Mouse (Mus musculus) hindbrain, embryonic 15.5 days (tissue): Measurements from ENCODE around the gene Palm2. TPM values are rescaled to one million over a fixed set of nuclear protein-coding genes. Genes with fewer than 3 reads are reported as not detected.

Source experiments
- ATAC-seq: fragments of 200-750 bp; cut with Nextera tagmentation; 2 replicates; pipeline ENCODE4 v1.8.0; 2017; ENCODE audit warnings: low read depth, moderate number of reproducible peaks, moderate TSS enrichment; ENCODE audit not compliant: low FRiP score
- H3K27ac ChIP-seq: fragments of 300-500 bp; sonication (generic); replicated peaks from 2 replicates; pipeline ENCODE4 v1.5.1; 2015; ENCODE audit warnings: mild to moderate bottlenecking, inconsistent platforms
- H3K27me3 ChIP-seq: fragments of 300-500 bp; sonication (generic); 2 replicates; pipeline ENCODE4 v1.6.1; 2015; ENCODE audit warnings: control low read depth, inconsistent platforms
- H3K36me3 ChIP-seq: fragments of 300-500 bp; sonication (generic); 2 replicates; pipeline ENCODE4 v1.6.1; 2015; ENCODE audit warnings: control low read depth, inconsistent platforms
- H3K4me1 ChIP-seq: fragments of 300-500 bp; sonication (generic); replicated peaks from 2 replicates; pipeline ENCODE4 v1.6.1; 2015; ENCODE audit warnings: control low read depth, inconsistent platforms
- H3K4me2 ChIP-seq: fragments of 300-500 bp; sonication (generic); 2 replicates; pipeline ENCODE4 v1.6.1; 2015; ENCODE audit warnings: moderate library complexity, mild to moderate bottlenecking, inconsistent platforms
- H3K4me3 ChIP-seq: fragments of 300-500 bp; sonication (generic); 2 replicates; pipeline ENCODE4 v1.5.1; 2015; ENCODE audit warnings: mild to moderate bottlenecking, inconsistent platforms
- H3K9ac ChIP-seq: fragments of 300-500 bp; sonication (generic); 2 replicates; pipeline ENCODE4 v1.6.1; 2015; ENCODE audit warnings: inconsistent platforms
- H3K9me3 ChIP-seq: fragments of 300-500 bp; sonication (generic); 2 replicates; pipeline ENCODE4 v1.6.1; 2016; ENCODE audit warnings: control low read depth, inconsistent platforms
- WGBS: fragments of 180-500 bp; shearing (Covaris S2); methylation state at CpG from one replicate; pipeline ENCODE4 v1.1.7; 2015; 5-methylcytosine and 5-hydroxymethylcytosine counted together
- polyA plus RNA-seq: library from polyadenylated mRNA; unstranded; fragments of >200 nt; fragmentation: Nextera tagmentation; extraction: Ambion mirVana; gene quantifications from 2 replicates; pipeline ENCODE4 v1.2.1, GENCODE M21; 2015

Gene Palm2
- polyA plus RNA-seq, 1 experiment from 2014 or later: 21.6 TPM

DNA sequence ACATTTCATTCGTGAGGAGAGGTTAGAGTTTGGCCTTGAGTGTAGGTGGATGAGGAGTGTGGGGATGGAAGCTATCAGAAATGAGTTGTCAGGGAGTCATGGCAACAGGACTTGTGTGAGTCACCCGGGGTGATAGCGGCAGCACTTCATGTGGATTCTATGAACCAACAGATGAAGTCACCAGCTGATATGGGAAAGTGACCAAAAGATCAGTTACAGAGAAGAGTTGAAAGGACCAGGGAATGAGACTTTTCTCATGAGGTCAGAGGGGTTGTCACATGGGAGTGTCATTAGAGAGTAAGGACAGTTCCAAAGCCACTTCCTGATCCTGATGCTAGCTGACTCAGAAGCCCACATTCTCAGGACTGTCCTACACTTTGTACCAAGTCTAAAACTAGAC, 172.2 kb downstream of the Palm2 start:
- Histone ChIP-seq H3K9ac (no peak overlapping the region), H3K27ac (no peak overlapping the region), H3K4me2 (no peak overlapping the region), H3K27me3 (no peaks in the 10 kb centered on the region), H3K36me3 (no peaks in the 10 kb centered on the region), H3K9me3 (no peaks in the 10 kb centered on the region), H3K4me3 (no peak overlapping the region), H3K4me1 (no peaks in the 10 kb centered on the region)
- WGBS: 84% methylated on average over 3 of the region's 3 CpGs
- ATAC-seq: no peak

DNA sequence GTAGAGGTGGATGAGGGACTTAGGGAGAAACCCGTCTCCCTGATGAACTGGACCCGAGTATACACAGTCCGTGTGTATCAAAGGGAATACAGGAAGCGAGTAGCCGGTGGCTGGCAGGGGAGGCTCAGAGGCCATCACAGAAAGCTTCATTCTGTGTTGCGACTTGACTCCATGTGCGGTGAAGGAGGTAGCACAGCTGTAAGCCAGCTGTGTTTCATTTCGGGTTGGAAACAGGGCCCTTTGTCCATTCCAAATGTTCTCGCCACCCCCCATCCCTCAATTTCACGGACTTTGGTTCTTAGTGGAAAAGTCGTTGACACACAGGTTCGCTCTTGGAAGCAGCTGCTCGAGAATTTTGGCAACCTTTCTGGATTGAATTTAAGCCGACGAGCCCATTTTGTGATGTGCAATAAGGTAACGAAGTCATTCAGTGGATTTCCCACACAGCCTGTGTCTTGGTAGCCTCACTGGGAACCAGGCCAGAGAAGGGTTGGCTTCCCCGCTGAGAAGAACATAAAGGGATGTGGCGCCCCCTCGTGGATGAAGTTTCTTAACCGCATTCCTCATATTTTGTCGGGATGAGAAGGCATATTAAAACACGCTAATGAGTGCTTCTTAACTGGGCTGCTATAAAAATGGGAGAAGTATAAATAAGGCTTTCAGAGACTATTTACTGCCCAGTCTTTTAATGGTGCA, 173.3 kb downstream of the Palm2 start:
- no peak overlapping the region for H3K4me3 ChIP-seq
- WGBS: 39% methylated on average over 22 of the region's 22 CpGs

DNA sequence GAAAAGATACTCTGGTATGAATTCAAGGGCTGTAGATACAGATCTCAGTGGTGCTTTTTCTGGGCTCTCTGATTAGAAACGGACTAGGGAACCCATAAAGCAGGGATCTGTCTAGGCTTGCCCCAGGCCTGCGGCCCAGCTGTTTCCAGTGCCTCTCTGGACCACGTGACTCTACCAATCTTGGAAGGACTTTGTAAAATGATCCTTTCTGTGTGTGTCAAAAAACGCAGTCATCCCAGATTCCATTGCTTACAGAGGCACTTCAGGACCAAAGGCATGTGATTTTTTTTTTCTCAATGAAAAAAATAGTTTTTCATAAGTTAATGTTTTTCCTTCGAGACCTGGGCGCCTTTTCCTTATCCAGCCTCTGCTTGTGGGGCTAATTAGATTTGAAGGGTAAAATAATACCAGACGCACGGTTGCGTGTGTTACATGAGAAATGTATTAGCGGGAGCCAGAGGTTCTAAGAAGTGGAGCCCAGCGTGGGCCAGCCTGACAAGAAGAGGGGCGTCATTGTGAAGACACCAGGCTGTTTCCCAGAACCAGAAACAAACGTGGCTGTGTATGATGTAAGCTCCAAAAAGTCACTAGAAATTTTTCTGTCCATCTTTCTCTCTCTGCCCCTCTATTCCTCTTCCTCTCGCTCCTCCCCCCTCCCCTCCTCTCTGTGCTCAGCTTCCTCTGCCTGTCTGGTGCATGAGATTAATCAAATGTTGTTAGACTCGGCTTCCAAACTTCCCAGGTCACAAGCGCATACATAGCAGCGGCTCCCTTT, 177.4 kb downstream of the Palm2 start:
- no peak for ATAC-seq
- H3K4me3 ChIP-seq: no peak overlapping the region

More for the DNA sequence above, 173.3 kb downstream of the Palm2 start:
- Histone ChIP-seq H3K4me2 (peak overlapping the region; percentile 35), H3K27ac (no peak overlapping the region), H3K36me3 (no peaks in the 10 kb centered on the region), H3K9me3 (no peaks in the 10 kb centered on the region), H3K9ac (no peak overlapping the region), H3K27me3 (no peaks in the 10 kb centered on the region), H3K4me1 (0 out of 2 replicates have a peak, but pooled peaks cover 5% of the 10 kb centered on the region)
- peak; percentile 71; the same call in 1 of the 2 replicates for ATAC-seq

DNA sequence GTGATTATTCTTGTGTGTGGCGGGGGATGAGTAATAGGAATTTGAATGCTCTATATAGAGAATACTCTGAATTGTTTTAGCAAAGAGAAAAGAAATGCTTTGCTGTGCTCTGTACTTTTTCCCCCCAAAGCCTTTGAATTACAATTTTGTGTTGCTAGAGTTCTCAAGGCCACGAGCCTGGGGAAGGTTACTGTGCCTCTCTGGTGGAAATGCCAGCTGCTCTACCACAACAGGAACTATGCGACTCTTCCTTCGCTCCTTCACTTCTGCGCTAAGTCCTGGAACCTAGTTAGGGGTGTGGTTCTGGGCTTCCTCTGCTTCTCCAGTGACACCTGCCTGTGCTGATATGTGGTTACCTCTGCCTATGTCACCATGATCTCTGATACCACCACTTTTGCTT, 178.7 kb downstream of the Palm2 start:
- H3K4me1 ChIP-seq: 0 out of 2 replicates have a peak, but pooled peaks cover 5% of the 10 kb centered on the region
- H3K9me3 ChIP-seq: no peaks in the 10 kb centered on the region
- no peaks in the 10 kb centered on the region for H3K27me3 ChIP-seq
- WGBS: 88% methylated on average over 5 of the region's 5 CpGs
- no peak overlapping the region for H3K9ac ChIP-seq
- no peak overlapping the region for H3K4me3 ChIP-seq
- no peaks in the 10 kb centered on the region for H3K36me3 ChIP-seq
- ATAC-seq: no peak
- H3K27ac ChIP-seq: no peak overlapping the region
- no peak overlapping the region for H3K4me2 ChIP-seq

More for the DNA sequence above, 177.4 kb downstream of the Palm2 start:
- H3K27me3 ChIP-seq: no peaks in the 10 kb centered on the region
- no peak overlapping the region for H3K9ac ChIP-seq
- WGBS: 50% methylated on average over 17 of the region's 17 CpGs
- H3K4me1 ChIP-seq: 0 out of 2 replicates have a peak, but pooled peaks cover 5% of the 10 kb centered on the region
- H3K4me2 ChIP-seq: peak overlapping the region; percentile 18
- no peaks in the 10 kb centered on the region for H3K9me3 ChIP-seq
- no peaks in the 10 kb centered on the region for H3K36me3 ChIP-seq
- H3K27ac ChIP-seq: no peak overlapping the region

DNA sequence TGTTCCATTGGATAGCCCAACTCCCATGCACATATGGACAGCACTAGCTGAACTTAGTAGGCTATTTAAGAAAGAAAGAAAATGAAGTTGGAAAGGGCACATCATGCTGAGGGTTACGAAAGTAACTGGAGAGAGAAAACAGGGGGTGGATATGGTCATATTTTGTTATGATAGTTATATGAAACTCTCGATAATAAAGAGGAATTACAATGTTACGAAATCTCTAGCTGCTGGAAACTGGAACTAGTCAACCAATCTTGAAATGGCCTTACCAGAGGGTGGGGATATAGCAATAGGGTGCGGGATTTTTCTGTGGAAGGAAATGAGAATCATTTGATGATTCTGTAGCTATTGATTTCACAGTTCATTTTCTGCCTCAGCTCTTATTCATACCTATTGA, 180.6 kb downstream of the Palm2 start:
- Histone ChIP-seq H3K4me2 (no peak overlapping the region), H3K9ac (no peak overlapping the region), H3K36me3 (no peaks in the 10 kb centered on the region), H3K4me3 (no peak overlapping the region), H3K4me1 (0 out of 2 replicates have a peak, but pooled peaks cover 5% of the 10 kb centered on the region), H3K27ac (no peak overlapping the region), H3K27me3 (no peaks in the 10 kb centered on the region), H3K9me3 (no peaks in the 10 kb centered on the region)
- ATAC-seq: no peak
- 96% methylated on average over 4 of the region's 4 CpGs for WGBS

DNA sequence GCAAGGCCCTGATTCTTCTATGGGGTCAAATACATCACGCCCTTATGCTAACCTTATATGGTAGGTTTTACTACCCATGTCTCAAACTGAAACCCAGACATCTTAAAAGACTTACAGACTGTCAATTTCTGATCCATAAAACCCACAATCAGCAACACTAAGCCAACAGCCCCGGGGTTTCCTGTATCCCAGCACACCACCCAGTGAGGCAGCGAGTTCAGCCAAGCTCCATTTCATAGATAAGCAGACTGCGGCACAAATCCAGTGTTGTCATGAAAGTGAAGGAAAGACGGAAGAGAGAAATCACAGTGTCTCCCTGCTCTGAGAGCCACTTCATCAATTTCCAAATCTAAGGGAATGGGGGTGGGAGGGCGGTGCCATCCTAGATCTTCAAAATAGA, 184.7 kb downstream of the Palm2 start:
- no peak for ATAC-seq
- Histone ChIP-seq H3K27ac (no peak overlapping the region), H3K4me3 (no peak overlapping the region), H3K4me1 (no peaks in the 10 kb centered on the region), H3K36me3 (no peaks in the 10 kb centered on the region), H3K27me3 (no peaks in the 10 kb centered on the region), H3K4me2 (no peak overlapping the region), H3K9ac (no peak overlapping the region), H3K9me3 (no peaks in the 10 kb centered on the region)
- WGBS: 94% methylated on average over 6 of the region's 6 CpGs

DNA sequence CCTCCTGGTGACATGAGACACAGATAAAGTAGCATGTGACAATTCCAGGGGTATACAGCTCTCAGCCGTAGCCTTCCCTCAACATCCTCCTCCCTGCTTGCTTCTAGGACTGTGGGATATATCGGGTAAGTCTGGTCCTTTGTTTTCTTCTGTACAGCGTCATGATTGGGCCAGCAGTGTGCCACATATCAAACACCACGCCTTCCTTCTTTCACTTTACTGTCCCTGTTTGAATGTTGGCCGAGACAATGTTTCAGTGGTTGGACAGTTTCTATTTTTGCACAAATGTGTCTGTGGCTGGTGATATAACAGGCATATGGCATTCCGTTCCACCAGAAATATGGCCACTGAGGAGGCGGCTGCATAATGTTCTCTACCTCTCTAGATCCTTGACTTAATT, 188.8 kb downstream of the Palm2 start:
- Histone ChIP-seq H3K4me2 (no peak overlapping the region), H3K27me3 (no peaks in the 10 kb centered on the region), H3K27ac (no peak overlapping the region), H3K4me3 (no peak overlapping the region), H3K9me3 (no peaks in the 10 kb centered on the region), H3K36me3 (no peaks in the 10 kb centered on the region), H3K9ac (no peak overlapping the region), H3K4me1 (no peaks in the 10 kb centered on the region)
- ATAC-seq: no peak
- 92% methylated on average over 7 of the region's 7 CpGs for WGBS

DNA sequence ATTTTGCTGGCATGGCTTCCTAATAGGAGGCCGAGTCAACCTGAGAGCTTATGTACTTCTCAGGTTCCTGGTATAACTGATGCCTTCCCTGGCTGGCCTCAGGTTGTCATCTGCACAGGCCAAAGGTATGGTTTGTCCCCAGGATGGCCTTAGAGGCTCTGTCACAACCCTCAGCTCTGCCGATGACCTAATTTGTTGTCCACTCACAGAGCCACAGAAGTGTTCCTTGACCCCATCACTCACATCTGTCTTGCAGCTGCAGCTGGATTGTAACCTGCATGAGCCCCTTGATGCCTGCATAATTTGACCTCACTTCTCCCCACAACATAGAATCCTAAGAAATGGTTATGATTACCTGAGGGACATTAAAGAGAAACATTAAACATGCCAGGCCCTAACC, 190.8 kb downstream of the Palm2 start:
- Histone ChIP-seq H3K4me3 (no peak overlapping the region), H3K27me3 (no peaks in the 10 kb centered on the region), H3K4me2 (no peak overlapping the region), H3K4me1 (no peaks in the 10 kb centered on the region), H3K9me3 (no peaks in the 10 kb centered on the region), H3K27ac (no peak overlapping the region), H3K36me3 (no peaks in the 10 kb centered on the region), H3K9ac (no peak overlapping the region)
- 84% methylated on average over 2 of the region's 2 CpGs for WGBS
- no peak for ATAC-seq

DNA sequence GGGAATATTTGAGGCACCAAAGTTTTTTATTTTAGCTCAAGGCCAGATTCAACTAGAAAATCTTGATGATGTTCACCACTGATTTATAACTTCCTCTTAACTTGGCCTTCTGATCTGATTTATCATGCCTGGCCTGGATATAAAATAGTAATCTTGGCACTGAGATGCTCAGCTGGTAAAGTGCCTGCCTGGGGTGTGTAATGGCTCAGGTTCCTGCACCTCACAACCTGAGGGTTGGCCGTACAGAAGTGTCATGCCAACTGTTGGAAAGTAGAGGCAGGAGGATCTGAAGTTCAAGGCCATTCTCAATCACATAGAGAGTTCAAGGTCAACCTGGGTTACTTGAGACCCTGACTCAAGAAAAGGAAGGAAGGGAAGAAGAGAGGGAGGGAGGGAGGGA, 191.3 kb downstream of the Palm2 start:
- ATAC-seq: no peak

DNA sequence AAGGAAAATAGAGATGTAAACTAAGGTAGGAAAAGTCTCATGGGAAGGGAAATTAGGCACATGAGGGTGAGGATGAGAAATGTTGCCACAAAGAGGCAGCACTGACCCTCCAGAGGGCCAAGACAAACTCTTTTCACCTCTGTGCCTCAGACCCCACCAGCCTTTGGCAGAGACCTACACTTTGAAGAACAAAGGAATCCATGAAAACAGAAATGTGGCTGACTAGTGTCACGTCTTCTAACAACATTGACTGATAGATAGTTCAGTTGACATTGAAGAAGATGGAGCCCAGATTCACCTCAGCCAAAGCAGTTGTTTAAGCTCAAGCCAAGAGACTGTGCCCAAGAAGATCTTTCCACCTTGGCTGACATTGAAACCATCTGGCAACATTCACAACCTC, 191.7 kb downstream of the Palm2 start:
- no peaks in the 10 kb centered on the region for H3K27me3 ChIP-seq
- H3K4me3 ChIP-seq: no peak overlapping the region
- H3K36me3 ChIP-seq: no peaks in the 10 kb centered on the region
- no peaks in the 10 kb centered on the region for H3K9me3 ChIP-seq
- H3K27ac ChIP-seq: no peak overlapping the region
- H3K4me1 ChIP-seq: no peaks in the 10 kb centered on the region
- ATAC-seq: no peak
- no peak overlapping the region for H3K4me2 ChIP-seq
- H3K9ac ChIP-seq: no peak overlapping the region
- WGBS: 69% methylated on average over 1 of the region's 1 CpGs

More for the DNA sequence above, 191.3 kb downstream of the Palm2 start:
- Histone ChIP-seq H3K9me3 (no peaks in the 10 kb centered on the region), H3K4me2 (no peak overlapping the region), H3K27me3 (no peaks in the 10 kb centered on the region), H3K4me1 (no peaks in the 10 kb centered on the region), H3K4me3 (no peak overlapping the region), H3K27ac (no peak overlapping the region), H3K9ac (no peak overlapping the region), H3K36me3 (no peaks in the 10 kb centered on the region)
- WGBS: 90% methylated on average over 1 of the region's 1 CpGs

DNA sequence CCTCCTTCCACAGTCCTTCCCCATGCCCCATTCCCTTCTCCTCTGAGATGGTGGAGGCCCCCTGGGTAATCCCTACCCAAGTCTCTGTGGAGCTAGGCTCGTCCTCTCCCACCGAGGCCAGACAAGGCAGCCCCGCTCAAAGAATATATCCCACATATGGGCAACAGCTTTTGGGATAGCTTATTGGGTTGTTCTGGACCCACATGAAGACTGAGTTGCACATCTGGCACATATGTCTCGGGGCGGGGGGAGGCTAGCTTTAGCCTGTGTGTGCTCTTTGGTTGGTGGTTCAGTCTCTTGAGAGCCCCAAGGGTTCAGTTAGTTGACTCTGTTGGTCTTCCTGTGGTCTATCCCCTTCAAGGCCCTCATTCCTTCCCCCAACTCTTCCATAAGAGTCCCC, 192.9 kb downstream of the Palm2 start:
- ATAC-seq: no peak; the same call in 1 of the 2 replicates
- H3K4me2 ChIP-seq: no peak overlapping the region
- H3K4me1 ChIP-seq: no peaks in the 10 kb centered on the region
- no peaks in the 10 kb centered on the region for H3K27me3 ChIP-seq
- H3K36me3 ChIP-seq: no peaks in the 10 kb centered on the region
- 93% methylated on average over 5 of the region's 5 CpGs for WGBS
- no peaks in the 10 kb centered on the region for H3K9me3 ChIP-seq
- H3K27ac ChIP-seq: no peak overlapping the region
- no peak overlapping the region for H3K4me3 ChIP-seq
- H3K9ac ChIP-seq: no peak overlapping the region

DNA sequence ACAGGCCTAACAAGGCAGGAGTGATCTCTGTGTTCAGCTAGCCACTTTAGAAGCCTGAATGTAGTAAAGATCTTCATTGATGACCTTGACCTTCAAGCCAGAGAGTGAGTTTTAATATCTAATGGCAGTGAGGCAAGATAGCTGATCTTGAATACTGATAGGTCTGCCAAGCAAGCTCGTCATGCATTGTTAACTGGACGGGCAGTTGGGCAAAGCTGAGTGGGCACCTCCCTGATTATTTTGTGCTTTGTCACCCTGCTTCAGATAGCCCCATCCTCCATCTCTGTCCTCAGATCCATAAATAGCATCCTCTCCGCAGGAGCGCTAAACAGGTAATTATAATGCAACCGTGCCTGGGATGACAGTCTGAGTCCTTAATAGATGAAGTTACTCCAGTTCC, 198.3 kb downstream of the Palm2 start:
- H3K9ac ChIP-seq: no peak overlapping the region
- H3K36me3 ChIP-seq: no peaks in the 10 kb centered on the region
- ATAC-seq: no peak
- H3K9me3 ChIP-seq: no peaks in the 10 kb centered on the region
- H3K4me3 ChIP-seq: no peak overlapping the region
- no peak overlapping the region for H3K4me2 ChIP-seq
- no peaks in the 10 kb centered on the region for H3K27me3 ChIP-seq
- H3K27ac ChIP-seq: no peak overlapping the region
- 72% methylated on average over 5 of the region's 5 CpGs for WGBS
- peaks cover 12% of the 10 kb centered on the region; the same call in 1 of the 2 replicates for H3K4me1 ChIP-seq
